ENCODE assay signal across 25 mouse cellular contexts in the genomic region with DNA sequence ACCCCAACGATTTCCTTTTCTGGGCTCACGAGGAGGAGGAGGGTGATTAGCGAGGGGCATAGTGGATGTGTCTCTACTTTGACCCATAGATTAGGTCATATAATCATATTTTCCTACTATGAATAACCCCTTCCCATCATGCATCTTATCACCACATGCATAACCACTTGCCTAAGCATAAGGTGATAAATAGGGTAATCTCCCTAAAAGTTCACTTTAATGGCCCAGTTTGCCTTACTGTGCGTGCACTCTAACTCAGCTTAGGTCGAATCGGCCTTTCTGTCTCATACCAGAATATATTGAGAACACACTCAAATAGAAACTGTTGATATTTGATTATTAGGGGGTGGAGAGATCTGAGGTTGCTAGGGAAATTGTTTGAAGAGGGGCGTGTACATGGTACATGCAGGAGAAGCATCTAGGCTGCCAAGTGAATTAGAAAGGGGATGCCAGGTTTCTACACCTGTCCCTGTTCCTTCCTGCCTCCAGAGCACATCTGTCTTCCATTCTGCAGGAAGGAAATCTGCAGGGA. TPM values are rescaled to one million over a fixed set of nuclear protein-coding genes. Genes with fewer than 3 reads are reported as not detected.
DNase-seq lines count a peak whose midpoint lies in the region; ATAC-seq and TF ChIP-seq lines count a peak whose summit lies in the region.
"Had no signal": no experiment of that assay in that cellular context is flagged by ENCODE, and none has a peak within 500 bp of the region (broad histone marks: within the 10 kb centered on the region; RNA-seq: fewer than 3 reads in every experiment).

No protein-coding gene starts in this region.

- 0 out of 2 replicates have a peak overlapping the region, but pooled peaks have one; percentile 13 for H3K4me2 ChIP-seq in heart, embryonic 13.5 days
- H3K4me2 ChIP-seq in liver, embryonic 13.5 days = peak overlapping the region; percentile 39
- no peak overlapping the region for H3K4me2 ChIP-seq in stomach, postnatal 0 days (replicated peaks; ENCODE audit: low read depth)
- H3K4me2 ChIP-seq: embryonic facial prominence, embryonic 13.5 days; forebrain, embryonic 12.5 days; midbrain, embryonic 11.5 days had no signal

- no peak for TF ChIP-seq POLR2A in ES-Bruce4 (IDR thresholded peaks at IDR 0.05; ENCODE audit: insufficient read depth, low read length)

- H3K4me3 ChIP-seq in heart, embryonic 13.5 days = no peak overlapping the region
- no peak overlapping the region for H3K4me3 ChIP-seq in ES-Bruce4 (ENCODE audit: low read depth, low read length)
- no peak overlapping the region for H3K4me3 ChIP-seq in liver, embryonic 13.5 days (replicated peaks)
- H3K4me3 ChIP-seq in stomach, postnatal 0 days (ENCODE audit: low read depth, low read length) = no peak overlapping the region
- H3K4me3 ChIP-seq: embryonic facial prominence, embryonic 13.5 days; erythroblast, embryonic 14.5 days; forebrain, embryonic 12.5 days; limb, embryonic 10.5 days had no signal

- no peaks in the 10 kb centered on the region for H3K27me3 ChIP-seq in heart, embryonic 13.5 days (replicated peaks)
- H3K27me3 ChIP-seq in ES-Bruce4 (ENCODE audit: control insufficient read depth, insufficient read depth, low read length, poor library complexity, severe bottlenecking) = no peaks in the 10 kb centered on the region
- H3K27me3 ChIP-seq in liver, embryonic 13.5 days = no peaks in the 10 kb centered on the region
- no peaks in the 10 kb centered on the region for H3K27me3 ChIP-seq in stomach, postnatal 0 days (ENCODE audit: control insufficient read depth, insufficient read depth, low read length)
- H3K27me3 ChIP-seq: embryonic facial prominence, embryonic 13.5 days; forebrain, embryonic 12.5 days had no signal

- ATAC-seq in heart, embryonic 13.5 days (ENCODE audit: extremely low read depth, insufficient number of reproducible peaks, low FRiP score, low TSS enrichment) = no peak
- no peak for ATAC-seq in liver, embryonic 13.5 days (ENCODE audit: low read depth)
- 0 out of 2 replicates have a peak, but pooled peaks have one; percentile 8 for ATAC-seq in stomach, postnatal 0 days (ENCODE audit: low FRiP score, low TSS enrichment)
- ATAC-seq: hindbrain, embryonic 16.5 days had no signal

- H3K9ac ChIP-seq in heart, embryonic 13.5 days = no peak overlapping the region
- no peak overlapping the region for H3K9ac ChIP-seq in ES-Bruce4 (ENCODE audit: low read depth, poor library complexity, severe bottlenecking)
- H3K9ac ChIP-seq in liver, embryonic 13.5 days = no peak overlapping the region
- no peak overlapping the region for H3K9ac ChIP-seq in stomach, postnatal 0 days (ENCODE audit: low read length)
- H3K9ac ChIP-seq: embryonic facial prominence, embryonic 13.5 days; forebrain, embryonic 12.5 days had no signal

- TF ChIP-seq CTCF in ES-Bruce4 (IDR thresholded peaks at IDR 0.05; ENCODE audit: low read depth, low read length) = no peak
- no peak for TF ChIP-seq CTCF in stomach, postnatal 0 days (IDR thresholded peaks at IDR 0.05; ENCODE audit: low read depth)

- peaks cover 4% of the 10 kb centered on the region; the same call in 1 of the 2 replicates for H3K36me3 ChIP-seq in heart, embryonic 13.5 days
- no peaks in the 10 kb centered on the region for H3K36me3 ChIP-seq in ES-Bruce4 (ENCODE audit: control insufficient read depth, insufficient read depth, low read length, poor library complexity, severe bottlenecking)
- no peaks in the 10 kb centered on the region for H3K36me3 ChIP-seq in liver, embryonic 13.5 days
- H3K36me3 ChIP-seq in stomach, postnatal 0 days (ENCODE audit: control insufficient read depth, insufficient read depth, low read length) = no peaks in the 10 kb centered on the region
- H3K36me3 ChIP-seq: forebrain, embryonic 12.5 days had no signal

- no peak for TF ChIP-seq EP300 in ES-Bruce4 (IDR thresholded peaks at IDR 0.05; ENCODE audit: insufficient read depth, low read depth, low read length)
- no peak for TF ChIP-seq EP300 in stomach, postnatal 0 days (optimal IDR thresholded peaks at IDR 0.05)

- intact Hi-C loops in heart, postnatal 25 days (cut with DNase I) = no loop called here

- 49% methylated on average over 7 of the region's 7 CpGs for WGBS in heart, embryonic 13.5 days
- WGBS in liver, embryonic 13.5 days (ENCODE audit: insufficient replicate concordance) = 36% methylated on average over 7 of the region's 7 CpGs
- WGBS in stomach, postnatal 0 days = 44% methylated on average over 7 of the region's 7 CpGs

- H3K9me3 ChIP-seq in heart, embryonic 13.5 days = peaks cover 6% of the 10 kb centered on the region
- peaks cover 4% of the 10 kb centered on the region for H3K9me3 ChIP-seq in ES-Bruce4 (replicated peaks; ENCODE audit: control insufficient read depth, insufficient read depth, low read length, poor library complexity, severe bottlenecking)
- peaks cover 4% of the 10 kb centered on the region for H3K9me3 ChIP-seq in liver, embryonic 13.5 days (replicated peaks)
- H3K9me3 ChIP-seq in stomach, postnatal 0 days (ENCODE audit: control insufficient read depth, low read length) = no peaks in the 10 kb centered on the region

- no peak overlapping the region for H3K27ac ChIP-seq in heart, embryonic 13.5 days (replicated peaks)
- H3K27ac ChIP-seq in ES-Bruce4 (ENCODE audit: insufficient read depth, low read length) = 0 out of 2 replicates have a peak overlapping the region, but pooled peaks have one; percentile 5
- no peak overlapping the region for H3K27ac ChIP-seq in liver, embryonic 13.5 days
- no peak overlapping the region for H3K27ac ChIP-seq in stomach, postnatal 0 days (replicated peaks)
- H3K27ac ChIP-seq: embryonic facial prominence, embryonic 13.5 days; forebrain, embryonic 12.5 days; limb, embryonic 10.5 days had no signal

- no peak for DNase-seq in heart, adult 11 months
- DNase-seq in liver, embryonic 13.5 days = no peak
- no peak for DNase-seq in stomach, postnatal 0 days (ENCODE audit: low spot score)
- no peak for DNase-seq in heart, postnatal 25 days (ENCODE audit: low spot score)
- DNase-seq in layer of hippocampus, adult 9-10 months (ENCODE audit: low spot score) = no peak
- DNase-seq: adrenal gland, postnatal 10 days; cerebellum, adult 2 months; cerebellum, postnatal 36 days; embryo, embryonic 11 days; gastrocnemius, postnatal 36 days; kidney, adult 18-20 months; kidney, postnatal 4 days; layer of hippocampus, adult 9-11 months; lung, postnatal 14 days; thymus, postnatal 14 days had no signal

- peaks cover 16% of the 10 kb centered on the region for H3K4me1 ChIP-seq in heart, embryonic 13.5 days
- no peaks in the 10 kb centered on the region for H3K4me1 ChIP-seq in ES-Bruce4 (ENCODE audit: control insufficient read depth, insufficient read depth, low read length)
- H3K4me1 ChIP-seq in liver, embryonic 13.5 days (replicated peaks) = peaks cover 14% of the 10 kb centered on the region
- no peaks in the 10 kb centered on the region for H3K4me1 ChIP-seq in stomach, postnatal 0 days (replicated peaks; ENCODE audit: control insufficient read depth, insufficient read depth)

RNA-seq across cellular contexts. Expression of a gene that starts 26.1 kb away (rescaled TPM):
- 166 and 169 TPM in 2 replicates for polyA plus RNA-seq in heart, embryonic 13.5 days (2015; fragmentation: Nextera tagmentation; extraction: Ambion mirVana)
- 298 and 315 TPM in 2 replicates for polyA plus RNA-seq in ES-Bruce4 (2011; ENCODE audit: insufficient read depth, insufficient read length, low read depth, missing spikeins)
- 61.1 and 80.0 TPM in 2 replicates for polyA plus RNA-seq in liver, embryonic 13.5 days (2015; fragmentation: Nextera tagmentation; extraction: Ambion mirVana)
- 112 and 116 TPM in 2 replicates for polyA plus RNA-seq in stomach, postnatal 0 days (2015; fragmentation: Nextera tagmentation; extraction: Ambion mirVana)
- 100 to 1,000 TPM; 126 to 148 TPM for total RNA-seq in heart, postnatal 25 days (2021)

RNA-seq across cellular contexts. Expression of a gene that starts 55.1 kb away (rescaled TPM):
- 1.1 and 1.3 TPM in 2 replicates for polyA plus RNA-seq in heart, embryonic 13.5 days (2015; fragmentation: Nextera tagmentation; extraction: Ambion mirVana)
- polyA plus RNA-seq in ES-Bruce4 (2011; ENCODE audit: insufficient read depth, insufficient read length, low read depth, missing spikeins) = 3.8 and 4.6 TPM in 2 replicates
- not detected in 2 replicates for polyA plus RNA-seq in liver, embryonic 13.5 days (2015; fragmentation: Nextera tagmentation; extraction: Ambion mirVana)
- polyA plus RNA-seq in stomach, postnatal 0 days (2015; fragmentation: Nextera tagmentation; extraction: Ambion mirVana) = 2.4 and 2.5 TPM in 2 replicates
- total RNA-seq in heart, postnatal 25 days (2021) = 1 to 10 TPM; 1.4 to 1.5 TPM
- total RNA-seq: gastrocnemius, adult 18-20 months; gastrocnemius, postnatal 36 days; MEL had no signal
- polyA plus RNA-seq: erythroblast, embryonic 14.5 days had no signal

RNA-seq across cellular contexts. Expression of a gene that starts 55.1 kb away (rescaled TPM):
- 46.3 and 48.4 TPM in 2 replicates for polyA plus RNA-seq in heart, embryonic 13.5 days (2015; fragmentation: Nextera tagmentation; extraction: Ambion mirVana)
- 8.5 and 10.4 TPM in 2 replicates for polyA plus RNA-seq in ES-Bruce4 (2011; ENCODE audit: insufficient read depth, insufficient read length, low read depth, missing spikeins)
- 9.8 and 11.2 TPM in 2 replicates for polyA plus RNA-seq in liver, embryonic 13.5 days (2015; fragmentation: Nextera tagmentation; extraction: Ambion mirVana)
- 51.5 and 52.9 TPM in 2 replicates for polyA plus RNA-seq in stomach, postnatal 0 days (2015; fragmentation: Nextera tagmentation; extraction: Ambion mirVana)
- 10 to 100 TPM; 38.3 to 38.6 TPM for total RNA-seq in heart, postnatal 25 days (2021)
